Mouse (Mus musculus): ENCODE measurements around the gene Phykpl. TPM values are rescaled to one million over a fixed set of nuclear protein-coding genes. Genes with fewer than 3 reads are reported as not detected.

Phykpl gene
- polyA plus RNA-seq, 1 experiment: 7.7 TPM

DNA sequence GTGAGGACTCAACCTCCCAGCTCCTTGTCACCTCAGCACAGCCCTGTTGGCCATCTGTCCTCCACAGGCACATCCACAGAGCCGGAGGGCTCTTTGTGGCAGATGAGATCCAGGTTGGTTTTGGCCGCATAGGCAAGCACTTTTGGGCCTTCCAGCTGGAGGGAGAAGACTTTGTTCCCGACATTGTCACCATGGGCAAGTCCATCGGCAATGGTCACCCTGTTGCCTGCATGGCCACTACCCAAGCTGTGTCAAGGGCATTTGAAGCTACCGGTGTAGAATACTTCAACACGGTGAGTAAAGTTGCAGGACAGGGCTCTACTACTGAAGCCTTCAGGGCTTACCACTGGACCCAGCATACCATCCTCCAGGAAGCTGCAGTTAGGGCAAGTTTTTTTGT lies 9.3 kb downstream of the Phykpl start:
- H3K27me3 ChIP-seq (ENCODE audit: control insufficient read depth, insufficient read depth, insufficient read length): no peaks in the 10 kb centered on the region
- no peak overlapping the region for H3ac ChIP-seq (ENCODE audit: control insufficient read depth, insufficient read length, low read depth)
- no peak overlapping the region for H3K4me3 ChIP-seq (ENCODE audit: insufficient read depth, poor library complexity, severe bottlenecking)
- H3K36me3 ChIP-seq (ENCODE audit: control insufficient read depth, insufficient read depth): peaks cover 97% of the 10 kb centered on the region
- H3K79me2 ChIP-seq (ENCODE audit: control insufficient read depth, insufficient read depth): peaks cover 18% of the 10 kb centered on the region
- no peaks in the 10 kb centered on the region for H3K79me3 ChIP-seq (ENCODE audit: low read depth)
- no peak for TF ChIP-seq FOSL1 (IDR thresholded peaks at IDR 0.05; ENCODE audit: insufficient read depth, low read length, poor library complexity, severe bottlenecking)
- no peak for TF ChIP-seq MYOG (IDR thresholded peaks at IDR 0.05; ENCODE audit: control insufficient read depth, extremely low read depth, insufficient read length)
- TF ChIP-seq MYOD1 (IDR thresholded peaks at IDR 0.05; ENCODE audit: control insufficient read depth, insufficient read length, low read depth): no peak
- TF ChIP-seq CEBPB (IDR thresholded peaks at IDR 0.05; ENCODE audit: low read depth): no peak
- TF ChIP-seq MAX (IDR thresholded peaks at IDR 0.05): no peak
- TF ChIP-seq CTCF (IDR thresholded peaks at IDR 0.05; ENCODE audit: control insufficient read depth, insufficient read depth, insufficient read length): no peak
- no peak for TF ChIP-seq USF1 (IDR thresholded peaks at IDR 0.05; ENCODE audit: low read depth)

DNA sequence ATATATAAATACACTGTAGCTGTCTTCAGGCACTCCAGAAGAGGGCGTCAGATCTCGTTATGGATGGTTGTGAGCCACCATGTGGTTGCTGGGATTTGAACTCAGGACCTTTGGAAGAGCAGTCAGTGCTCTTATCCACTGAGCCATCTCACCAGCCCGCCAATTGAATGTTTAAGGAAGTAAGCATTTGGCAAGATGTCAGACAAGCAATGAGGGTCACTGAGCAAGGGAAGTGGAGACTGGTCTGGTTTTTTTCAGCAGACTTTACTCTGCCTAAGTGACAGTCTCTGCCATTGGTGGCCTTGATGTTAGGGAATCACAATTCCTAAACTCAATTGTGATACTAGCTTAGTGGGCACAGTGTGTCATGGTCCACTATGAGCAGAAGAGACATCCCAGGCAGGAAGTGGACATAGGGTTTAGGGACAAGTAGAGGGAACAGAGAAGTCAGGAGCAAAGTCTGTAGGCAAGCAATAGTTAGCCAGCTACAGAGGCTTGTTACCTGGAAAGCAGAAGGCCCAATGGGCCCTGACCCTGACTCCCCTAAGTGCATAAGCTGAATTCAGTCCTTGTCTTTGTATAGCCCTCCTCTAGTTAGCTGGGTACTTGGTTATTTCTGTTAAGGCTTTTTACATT lies 10.3 kb downstream of the Phykpl start:
- peaks cover 5% of the 10 kb centered on the region for H3K79me3 ChIP-seq (ENCODE audit: low read depth)
- H3K27me3 ChIP-seq (ENCODE audit: control insufficient read depth, insufficient read depth, insufficient read length): no peaks in the 10 kb centered on the region
- no peak overlapping the region for H3K4me3 ChIP-seq (ENCODE audit: insufficient read depth, poor library complexity, severe bottlenecking)
- TF ChIP-seq MYOD1 (IDR thresholded peaks at IDR 0.05; ENCODE audit: control insufficient read depth, insufficient read length, low read depth) (no peak), MYOG (IDR thresholded peaks at IDR 0.05; ENCODE audit: control insufficient read depth, extremely low read depth, insufficient read length) (no peak), FOSL1 (IDR thresholded peaks at IDR 0.05; ENCODE audit: insufficient read depth, low read length, poor library complexity, severe bottlenecking) (no peak), CTCF (IDR thresholded peaks at IDR 0.05; ENCODE audit: control insufficient read depth, insufficient read depth, insufficient read length) (no peak), MAX (IDR thresholded peaks at IDR 0.05) (no peak), CEBPB (IDR thresholded peaks at IDR 0.05; ENCODE audit: low read depth) (no peak), USF1 (IDR thresholded peaks at IDR 0.05; ENCODE audit: low read depth) (no peak)
- peaks cover 97% of the 10 kb centered on the region for H3K36me3 ChIP-seq (ENCODE audit: control insufficient read depth, insufficient read depth)
- peaks cover 24% of the 10 kb centered on the region for H3K79me2 ChIP-seq (ENCODE audit: control insufficient read depth, insufficient read depth)
- no peak overlapping the region for H3ac ChIP-seq (ENCODE audit: control insufficient read depth, insufficient read length, low read depth)

DNA sequence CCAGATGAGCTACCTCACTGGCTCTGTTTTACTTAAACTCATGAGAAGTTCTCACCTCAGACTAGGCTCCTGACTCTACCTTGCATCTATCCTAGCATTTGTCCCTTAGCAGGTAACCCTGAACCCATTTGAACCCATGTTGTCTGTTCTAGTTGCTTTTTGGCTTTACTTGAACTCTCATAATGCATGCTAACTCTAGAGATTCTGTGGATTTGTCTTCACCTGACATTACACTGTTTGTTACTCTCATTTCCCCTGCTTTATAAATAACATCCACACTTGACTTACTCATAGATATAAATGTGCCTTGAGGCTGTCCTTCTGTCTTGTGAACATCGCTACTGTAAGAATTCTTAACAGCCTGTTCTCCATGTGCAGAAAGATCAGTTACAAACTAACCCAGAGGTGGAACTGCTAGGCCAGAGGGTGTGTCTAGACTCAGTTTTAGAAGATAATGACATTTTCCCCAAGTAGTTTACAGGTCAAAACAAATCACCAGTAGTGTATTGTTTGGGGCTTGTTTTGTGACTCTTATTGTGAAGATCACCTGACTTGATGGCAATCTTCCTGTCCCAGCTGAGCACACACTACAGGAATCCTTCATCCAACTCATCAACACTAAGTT lies 11.0 kb downstream of the Phykpl start:
- H3ac ChIP-seq (ENCODE audit: control insufficient read depth, insufficient read length, low read depth): no peak overlapping the region
- peaks cover 8% of the 10 kb centered on the region for H3K79me3 ChIP-seq (ENCODE audit: low read depth)
- TF ChIP-seq CTCF (IDR thresholded peaks at IDR 0.05; ENCODE audit: control insufficient read depth, insufficient read depth, insufficient read length) (no peak), FOSL1 (IDR thresholded peaks at IDR 0.05; ENCODE audit: insufficient read depth, low read length, poor library complexity, severe bottlenecking) (no peak), USF1 (IDR thresholded peaks at IDR 0.05; ENCODE audit: low read depth) (no peak), CEBPB (IDR thresholded peaks at IDR 0.05; ENCODE audit: low read depth) (no peak), MYOG (IDR thresholded peaks at IDR 0.05; ENCODE audit: control insufficient read depth, extremely low read depth, insufficient read length) (no peak), MYOD1 (IDR thresholded peaks at IDR 0.05; ENCODE audit: control insufficient read depth, insufficient read length, low read depth) (no peak), MAX (IDR thresholded peaks at IDR 0.05) (no peak)
- peaks cover 99% of the 10 kb centered on the region for H3K36me3 ChIP-seq (ENCODE audit: control insufficient read depth, insufficient read depth)
- H3K4me3 ChIP-seq (ENCODE audit: insufficient read depth, poor library complexity, severe bottlenecking): no peak overlapping the region
- H3K27me3 ChIP-seq (ENCODE audit: control insufficient read depth, insufficient read depth, insufficient read length): no peaks in the 10 kb centered on the region
- H3K79me2 ChIP-seq (ENCODE audit: control insufficient read depth, insufficient read depth): peaks cover 28% of the 10 kb centered on the region

DNA sequence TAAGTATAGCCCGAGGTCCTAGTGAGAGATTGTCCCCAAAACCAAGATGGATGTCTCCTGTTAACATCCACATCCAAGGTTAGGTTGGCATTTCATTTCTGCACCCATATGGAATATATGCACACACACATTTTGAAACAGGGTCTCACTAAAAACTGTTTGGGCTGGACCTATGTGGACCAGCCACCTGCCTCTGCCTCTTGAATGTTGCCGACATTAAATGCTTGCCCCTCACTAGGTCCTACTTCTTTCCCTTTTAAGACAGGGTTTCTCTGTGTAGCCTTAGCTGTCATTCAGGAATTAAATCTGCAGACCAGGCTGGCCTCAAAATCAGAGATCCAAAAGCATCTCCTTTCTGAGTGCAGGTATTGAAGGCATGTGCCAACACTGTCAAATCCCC lies 13.0 kb downstream of the Phykpl start:
- Histone ChIP-seq H3K27me3 (ENCODE audit: control insufficient read depth, insufficient read depth, insufficient read length) (no peaks in the 10 kb centered on the region), H3K79me2 (ENCODE audit: control insufficient read depth, insufficient read depth) (peaks cover 48% of the 10 kb centered on the region), H3K36me3 (ENCODE audit: control insufficient read depth, insufficient read depth) (peaks cover 99% of the 10 kb centered on the region), H3K4me3 (ENCODE audit: insufficient read depth, poor library complexity, severe bottlenecking) (no peak overlapping the region), H3K79me3 (ENCODE audit: low read depth) (peaks cover 24% of the 10 kb centered on the region), H3ac (ENCODE audit: control insufficient read depth, insufficient read length, low read depth) (no peak overlapping the region)
- TF ChIP-seq MYOD1 (IDR thresholded peaks at IDR 0.05; ENCODE audit: control insufficient read depth, insufficient read length, low read depth): no peak
- TF ChIP-seq FOSL1 (IDR thresholded peaks at IDR 0.05; ENCODE audit: insufficient read depth, low read length, poor library complexity, severe bottlenecking): no peak
- TF ChIP-seq MAX (IDR thresholded peaks at IDR 0.05): no peak
- no peak for TF ChIP-seq CEBPB (IDR thresholded peaks at IDR 0.05; ENCODE audit: low read depth)
- TF ChIP-seq USF1 (IDR thresholded peaks at IDR 0.05; ENCODE audit: low read depth): no peak
- TF ChIP-seq CTCF (IDR thresholded peaks at IDR 0.05; ENCODE audit: control insufficient read depth, insufficient read depth, insufficient read length): no peak
- TF ChIP-seq MYOG (IDR thresholded peaks at IDR 0.05; ENCODE audit: control insufficient read depth, extremely low read depth, insufficient read length): no peak

DNA sequence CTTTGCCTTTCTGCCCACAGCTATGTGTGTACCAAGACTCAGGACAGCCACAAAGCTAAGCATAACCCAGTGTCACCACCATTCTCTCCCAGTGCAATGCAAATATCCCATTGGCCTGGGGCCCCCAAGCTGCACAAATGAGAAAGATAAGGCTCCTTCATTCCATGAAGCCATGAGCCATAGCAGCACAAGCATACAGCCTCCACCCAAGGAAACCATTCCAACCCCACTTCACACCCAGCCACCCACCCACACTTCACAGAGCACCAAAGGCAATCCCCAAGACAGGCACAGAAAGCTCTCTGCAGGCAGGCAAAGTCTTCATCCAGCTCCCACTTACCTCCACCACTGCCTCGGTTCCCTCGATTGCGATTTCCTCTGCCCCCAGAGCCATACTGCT lies 17.7 kb downstream of the Phykpl start:
- no peak overlapping the region for H3K4me3 ChIP-seq (ENCODE audit: insufficient read depth, poor library complexity, severe bottlenecking)
- TF ChIP-seq MYOG (IDR thresholded peaks at IDR 0.05; ENCODE audit: control insufficient read depth, extremely low read depth, insufficient read length): no peak
- TF ChIP-seq MYOD1 (IDR thresholded peaks at IDR 0.05; ENCODE audit: control insufficient read depth, insufficient read length, low read depth): no peak
- no peak for TF ChIP-seq FOSL1 (IDR thresholded peaks at IDR 0.05; ENCODE audit: insufficient read depth, low read length, poor library complexity, severe bottlenecking)
- no peak for TF ChIP-seq CEBPB (IDR thresholded peaks at IDR 0.05; ENCODE audit: low read depth)
- TF ChIP-seq USF1 (IDR thresholded peaks at IDR 0.05; ENCODE audit: low read depth): no peak
- no peak for TF ChIP-seq MAX (IDR thresholded peaks at IDR 0.05)
- TF ChIP-seq CTCF (IDR thresholded peaks at IDR 0.05; ENCODE audit: control insufficient read depth, insufficient read depth, insufficient read length): no peak

More for the DNA sequence above, 17.7 kb downstream of the Phykpl start:
- Histone ChIP-seq H3K79me3 (ENCODE audit: low read depth) (peaks cover 62% of the 10 kb centered on the region), H3K79me2 (ENCODE audit: control insufficient read depth, insufficient read depth) (peaks cover 93% of the 10 kb centered on the region), H3K27me3 (ENCODE audit: control insufficient read depth, insufficient read depth, insufficient read length) (no peaks in the 10 kb centered on the region), H3ac (ENCODE audit: control insufficient read depth, insufficient read length, low read depth) (no peak overlapping the region), H3K36me3 (ENCODE audit: control insufficient read depth, insufficient read depth) (peaks cover 86% of the 10 kb centered on the region)

All from C2C12 (cell line).